Mouse (Mus musculus) liver, embryonic 16.5 days (tissue): ENCODE measurements around the gene Tmem206. TPM values are rescaled to one million over a fixed set of nuclear protein-coding genes. Genes with fewer than 3 reads are reported as not detected.

Source experiments
- ATAC-seq: fragments of 200-750 bp; cut with Nextera tagmentation; 2 replicates; pipeline ENCODE4 v1.8.0; 2017; ENCODE audit warnings: low read depth, mild to moderate bottlenecking, moderate number of reproducible peaks, moderate library complexity
- H3K27ac ChIP-seq: fragments of 300-500 bp; sonication (generic); 2 replicates; pipeline ENCODE4 v1.5.1; 2014; ENCODE audit warnings: mild to moderate bottlenecking, low read length
- H3K27me3 ChIP-seq: fragments of 300-500 bp; sonication (generic); 2 replicates; pipeline ENCODE4 v1.6.1; 2014; ENCODE audit warnings: low read depth, low read length, mixed read lengths; ENCODE audit not compliant: control insufficient read depth, insufficient read depth
- H3K36me3 ChIP-seq: fragments of 300-500 bp; sonication (generic); 2 replicates; pipeline ENCODE4 v1.6.1; 2014; ENCODE audit warnings: mild to moderate bottlenecking; ENCODE audit not compliant: control insufficient read depth, insufficient read depth
- H3K4me1 ChIP-seq: fragments of 300-500 bp; sonication (generic); 2 replicates; pipeline ENCODE4 v1.6.1; 2014; ENCODE audit warnings: low read depth, low read length, mixed read lengths; ENCODE audit not compliant: control insufficient read depth
- H3K4me2 ChIP-seq: fragments of 300-500 bp; sonication (generic); 2 replicates; pipeline ENCODE4 v1.6.1; 2014; ENCODE audit warnings: low read depth, low read length, mixed read lengths
- H3K4me3 ChIP-seq: fragments of 300-500 bp; sonication (generic); 2 replicates; pipeline ENCODE4 v1.5.1; 2014; ENCODE audit warnings: low read depth, mild to moderate bottlenecking, low read length
- H3K9ac ChIP-seq: fragments of 300-500 bp; sonication (generic); 2 replicates; pipeline ENCODE4 v1.6.1; 2014; ENCODE audit warnings: low read depth, low read length
- H3K9me3 ChIP-seq: fragments of 300-500 bp; sonication (generic); replicated peaks from 2 replicates; pipeline ENCODE4 v1.6.1; 2016; ENCODE audit warnings: low read length; ENCODE audit not compliant: control insufficient read depth
- WGBS: fragments of 180-500 bp; shearing (Covaris S2); extraction: QIAGEN DNeasy Blood & Tissue Kit; methylation state at CpG from one replicate; pipeline ENCODE4 v1.1.7; 2014; ENCODE audit not compliant: insufficient replicate concordance; 5-methylcytosine and 5-hydroxymethylcytosine counted together
- polyA plus RNA-seq: library from polyadenylated mRNA; unstranded; fragments of >200 nt; fragmentation: Nextera tagmentation; extraction: Ambion mirVana; gene quantifications from 2 replicates; pipeline ENCODE4 v1.2.1, GENCODE M21; 2015

Tmem206 gene
- polyA plus RNA-seq, 1 experiment from 2014 or later: 6.1 TPM

DNA sequence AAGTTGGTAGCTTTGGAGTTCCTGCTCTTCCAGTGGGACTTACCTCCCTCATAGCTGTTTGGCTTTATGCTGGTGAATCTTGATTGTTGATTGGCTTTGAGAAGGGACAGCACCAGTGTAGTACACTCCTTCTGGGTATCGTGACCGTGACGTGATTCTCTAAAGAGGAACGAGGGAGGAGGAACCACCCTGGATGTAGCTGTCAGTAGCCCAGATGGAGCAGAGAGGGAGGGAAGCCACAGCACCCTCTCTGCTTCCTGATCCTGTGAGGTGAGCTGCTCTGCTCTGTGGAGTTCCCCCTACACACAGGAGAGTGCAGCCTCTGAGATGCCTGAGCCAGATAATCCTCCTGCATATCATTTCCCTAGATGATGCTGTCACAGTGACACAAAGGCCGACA, 8.8 kb downstream of the Tmem206 start:
- H3K27ac ChIP-seq: no peak overlapping the region
- 47% methylated on average over 5 of the region's 5 CpGs for WGBS
- H3K9me3 ChIP-seq: no peaks in the 10 kb centered on the region
- H3K4me1 ChIP-seq: no peaks in the 10 kb centered on the region
- H3K27me3 ChIP-seq: no peaks in the 10 kb centered on the region
- H3K36me3 ChIP-seq: peaks cover 5% of the 10 kb centered on the region
- no peak overlapping the region for H3K4me3 ChIP-seq
- ATAC-seq: no peak
- no peak overlapping the region for H3K9ac ChIP-seq
- H3K4me2 ChIP-seq: no peak overlapping the region

DNA sequence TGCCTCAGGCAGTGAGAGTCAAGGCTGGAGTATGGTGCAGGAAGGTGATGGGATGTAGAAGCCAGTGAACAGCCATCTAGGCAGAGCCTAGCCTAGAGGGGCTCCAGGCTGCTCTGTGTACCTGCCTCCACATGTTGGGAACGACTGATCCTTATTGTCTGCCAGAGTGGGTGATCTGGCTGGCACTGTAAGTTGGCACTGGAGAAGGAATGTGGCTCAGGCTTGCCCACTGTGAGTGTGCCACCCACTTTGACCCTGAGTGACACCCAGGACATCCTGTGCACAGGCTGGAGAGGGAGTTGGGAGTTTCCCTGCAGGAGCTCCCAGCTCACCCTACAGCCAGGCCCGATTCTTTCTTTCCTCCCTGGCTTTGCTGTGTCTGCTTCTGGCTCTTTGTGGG, 14.2 kb downstream of the Tmem206 start:
- no peak for ATAC-seq
- Histone ChIP-seq H3K4me2 (no peak overlapping the region), H3K9me3 (no peaks in the 10 kb centered on the region), H3K9ac (no peak overlapping the region), H3K27me3 (no peaks in the 10 kb centered on the region), H3K4me1 (no peaks in the 10 kb centered on the region), H3K4me3 (no peak overlapping the region), H3K36me3 (peaks cover 11% of the 10 kb centered on the region), H3K27ac (no peak overlapping the region)
- WGBS: 74% methylated on average over 2 of the region's 2 CpGs

DNA sequence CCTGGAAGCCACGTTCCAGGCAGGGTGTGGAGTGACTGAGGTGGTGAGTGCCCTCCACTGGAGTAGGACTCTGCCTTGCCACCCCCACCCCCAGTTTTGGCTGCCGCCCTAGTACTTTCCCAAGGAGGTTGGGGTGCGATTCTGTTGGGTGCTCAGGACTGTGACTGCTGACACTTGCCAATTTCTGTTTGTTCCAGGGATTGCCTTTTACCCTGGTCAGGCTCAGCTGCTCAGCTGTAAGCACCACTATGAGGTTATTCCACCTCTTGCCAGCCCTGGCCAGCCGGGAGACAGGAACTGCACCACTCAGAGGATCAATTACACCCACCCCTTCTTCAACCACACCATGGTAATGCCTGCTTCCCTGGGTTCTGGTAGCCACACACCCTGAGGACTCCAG, 14.8 kb downstream of the Tmem206 start:
- WGBS: 71% methylated on average over 4 of the region's 4 CpGs
- Histone ChIP-seq H3K27me3 (no peaks in the 10 kb centered on the region), H3K4me1 (no peaks in the 10 kb centered on the region), H3K4me2 (no peak overlapping the region), H3K9ac (no peak overlapping the region), H3K27ac (no peak overlapping the region), H3K9me3 (no peaks in the 10 kb centered on the region), H3K4me3 (no peak overlapping the region), H3K36me3 (peaks cover 11% of the 10 kb centered on the region)
- ATAC-seq: no peak

DNA sequence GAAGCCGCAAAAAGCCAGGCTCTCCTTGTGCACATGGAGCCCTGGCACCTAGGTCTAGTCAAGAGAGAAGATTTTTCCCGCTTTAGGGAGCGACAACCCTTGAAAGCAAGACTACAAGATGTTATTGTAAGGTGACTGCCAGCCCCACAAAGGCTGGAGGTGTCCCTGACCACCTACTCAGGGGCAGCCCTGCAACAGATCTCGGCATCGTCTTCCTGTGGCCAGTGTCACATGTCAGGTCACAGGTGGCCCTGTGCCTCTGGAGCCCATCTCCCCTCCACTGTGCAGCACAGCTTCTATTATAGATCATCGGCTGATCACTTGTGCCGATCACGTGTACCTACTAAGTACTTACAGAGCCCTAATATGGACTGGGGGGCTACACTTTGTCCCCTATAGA, 21.9 kb downstream of the Tmem206 start:
- no peaks in the 10 kb centered on the region for H3K9me3 ChIP-seq
- H3K4me2 ChIP-seq: no peak overlapping the region
- 82% methylated on average over 8 of the region's 8 CpGs for WGBS
- no peaks in the 10 kb centered on the region for H3K27me3 ChIP-seq
- ATAC-seq: no peak
- H3K4me1 ChIP-seq: no peaks in the 10 kb centered on the region; the same call in 1 of the 2 replicates
- H3K36me3 ChIP-seq: peaks cover 7% of the 10 kb centered on the region
- no peak overlapping the region for H3K9ac ChIP-seq
- H3K4me3 ChIP-seq: no peak overlapping the region
- H3K27ac ChIP-seq: no peak overlapping the region

DNA sequence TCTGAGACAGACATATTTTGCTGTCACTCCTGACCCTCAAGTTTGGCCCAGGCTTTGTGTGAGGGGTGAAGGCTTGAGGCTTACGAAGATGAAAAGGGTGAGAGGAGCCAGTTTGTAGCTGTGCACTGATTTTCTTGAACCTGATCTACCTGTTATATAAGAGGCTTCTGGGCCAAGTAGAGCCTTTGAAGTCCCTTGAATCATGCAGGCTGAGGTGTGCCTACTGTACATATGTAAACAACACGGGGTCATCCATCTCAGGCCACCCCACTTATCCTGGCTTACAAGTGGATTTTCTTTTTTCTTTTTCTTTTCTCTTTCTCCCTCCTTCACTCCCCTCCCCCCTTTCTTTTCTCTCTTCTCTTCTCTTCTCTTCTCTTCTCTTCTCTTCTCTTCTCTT, 22.9 kb downstream of the Tmem206 start:
- no peaks in the 10 kb centered on the region; the same call in 1 of the 2 replicates for H3K4me1 ChIP-seq
- no peaks in the 10 kb centered on the region for H3K9me3 ChIP-seq
- no peak for ATAC-seq
- H3K9ac ChIP-seq: no peak overlapping the region
- peaks cover 15% of the 10 kb centered on the region for H3K36me3 ChIP-seq
- 81% methylated on average over 2 of the region's 2 CpGs for WGBS
- no peak overlapping the region for H3K4me3 ChIP-seq
- H3K27ac ChIP-seq: no peak overlapping the region
- no peak overlapping the region for H3K4me2 ChIP-seq
- no peaks in the 10 kb centered on the region for H3K27me3 ChIP-seq

DNA sequence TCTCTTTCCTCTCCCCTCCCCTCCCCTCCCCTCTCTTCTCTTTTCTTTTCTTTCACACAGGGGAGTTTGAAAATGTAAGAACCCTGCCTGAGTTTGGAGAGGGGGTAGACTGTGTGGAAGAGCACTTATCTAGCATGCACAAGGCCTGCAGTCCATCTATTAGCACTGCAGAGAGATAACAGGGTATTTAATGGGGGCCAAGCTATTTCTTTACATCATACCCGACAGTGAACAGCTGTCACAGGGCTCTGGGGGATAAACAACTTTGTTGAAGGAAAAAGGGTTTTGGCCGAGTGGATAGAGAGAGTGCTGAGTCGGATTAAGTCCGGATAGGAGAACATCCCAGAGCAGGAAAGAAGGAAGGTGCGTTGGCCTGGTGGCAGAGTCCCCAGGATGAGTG, 23.3 kb downstream of the Tmem206 start:
- 52% methylated on average over 5 of the region's 5 CpGs for WGBS
- Histone ChIP-seq H3K4me3 (no peak overlapping the region), H3K9me3 (no peaks in the 10 kb centered on the region), H3K27ac (0 out of 2 replicates have a peak overlapping the region, but pooled peaks have one; percentile 3), H3K9ac (no peak overlapping the region), H3K36me3 (peaks cover 19% of the 10 kb centered on the region), H3K4me2 (no peak overlapping the region), H3K4me1 (no peaks in the 10 kb centered on the region; the same call in 1 of the 2 replicates), H3K27me3 (no peaks in the 10 kb centered on the region)
- ATAC-seq: 0 out of 2 replicates have a peak, but pooled peaks have one; percentile 20

DNA sequence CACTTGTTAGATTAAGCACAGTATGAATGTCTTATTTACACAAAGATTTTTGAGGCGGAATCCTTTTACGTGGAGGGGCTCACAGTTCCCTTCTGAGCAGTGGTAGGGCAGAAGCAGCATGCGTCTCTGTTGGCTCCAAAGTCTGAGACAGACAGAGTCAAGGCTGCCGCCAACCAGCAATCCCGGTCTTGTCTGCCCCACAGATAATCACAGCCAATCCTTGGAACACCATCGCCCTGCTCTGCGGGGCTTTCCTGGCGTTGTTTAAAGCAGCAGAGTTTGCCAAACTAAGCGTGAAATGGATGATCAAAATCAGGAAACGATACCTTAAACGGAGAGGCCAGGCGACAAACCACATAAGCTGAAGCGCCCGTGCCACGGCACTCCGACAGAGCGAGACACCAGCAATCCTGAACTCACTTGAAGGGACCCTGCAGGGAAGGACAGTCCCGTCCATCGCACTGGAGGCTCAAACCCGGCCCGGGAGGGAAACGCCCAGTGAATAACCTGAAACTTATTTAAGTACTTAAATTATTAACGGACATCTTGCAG, 23.9 kb downstream of the Tmem206 start:
- Histone ChIP-seq H3K4me2 (no peak overlapping the region), H3K4me1 (no peaks in the 10 kb centered on the region; the same call in 1 of the 2 replicates), H3K27ac (0 out of 2 replicates have a peak overlapping the region, but pooled peaks have one; percentile 3), H3K36me3 (peaks cover 22% of the 10 kb centered on the region), H3K4me3 (no peak overlapping the region), H3K9ac (no peak overlapping the region), H3K27me3 (no peaks in the 10 kb centered on the region), H3K9me3 (no peaks in the 10 kb centered on the region)
- no peak for ATAC-seq
- 86% methylated on average over 23 of the region's 23 CpGs for WGBS

DNA sequence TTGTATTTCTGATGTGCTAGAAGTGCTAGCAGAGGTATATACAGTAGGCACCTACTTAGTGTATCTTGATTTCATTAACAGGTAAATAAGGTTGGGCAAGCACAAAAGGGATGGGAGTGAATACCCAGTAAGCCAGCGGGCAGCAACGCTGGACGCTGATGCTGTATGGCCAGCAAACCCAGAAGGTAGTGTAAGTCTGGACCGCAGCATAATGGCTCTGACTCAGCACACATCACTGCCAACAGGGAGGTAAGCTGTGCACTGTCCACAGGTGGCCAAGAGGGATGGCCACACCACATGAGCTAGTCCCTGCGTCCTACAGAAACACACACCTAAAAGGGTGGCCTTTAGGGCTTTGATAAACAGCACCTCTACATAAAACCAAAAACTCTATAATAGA, 24.6 kb downstream of the Tmem206 start:
- no peaks in the 10 kb centered on the region for H3K27me3 ChIP-seq
- no peak overlapping the region for H3K4me3 ChIP-seq
- ATAC-seq: no peak
- no peaks in the 10 kb centered on the region; the same call in 1 of the 2 replicates for H3K4me1 ChIP-seq
- H3K9me3 ChIP-seq: no peaks in the 10 kb centered on the region
- no peak overlapping the region for H3K27ac ChIP-seq
- WGBS: 95% methylated on average over 5 of the region's 5 CpGs
- H3K4me2 ChIP-seq: no peak overlapping the region
- peaks cover 28% of the 10 kb centered on the region for H3K36me3 ChIP-seq
- H3K9ac ChIP-seq: no peak overlapping the region

DNA sequence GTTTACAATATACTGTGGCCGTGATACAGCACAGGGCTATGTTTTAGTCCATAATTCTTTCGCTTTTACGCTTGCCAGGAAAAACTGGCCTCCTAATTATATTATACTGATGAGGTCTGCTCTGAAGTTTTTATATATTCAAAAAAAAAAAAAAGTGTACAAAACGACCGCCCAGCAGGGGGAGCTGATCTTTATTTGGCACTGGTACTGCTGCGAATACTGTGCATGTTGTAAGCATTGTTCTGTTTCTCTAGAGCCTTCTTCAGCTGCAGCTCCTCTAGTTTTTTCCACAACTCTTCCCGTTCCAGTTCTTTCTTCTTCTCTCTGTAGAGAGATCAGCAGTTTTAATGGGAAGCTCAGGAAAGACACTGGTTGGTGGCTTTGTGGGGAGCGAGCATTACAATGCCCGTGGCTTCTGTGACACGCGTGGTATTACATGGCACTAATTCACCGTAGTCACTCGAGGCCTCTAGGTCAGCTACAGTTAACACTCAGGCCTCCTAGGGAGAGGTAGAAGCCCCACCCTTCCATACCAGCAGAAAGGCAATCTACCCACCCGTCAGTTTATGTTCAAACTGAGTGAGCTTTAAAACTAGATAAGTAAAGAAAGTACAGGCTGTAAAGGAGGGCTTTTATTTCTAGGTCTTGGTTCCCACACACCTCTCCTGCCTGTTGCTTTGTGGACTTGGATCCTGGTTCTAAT, 27.2 kb downstream of the Tmem206 start:
- H3K36me3 ChIP-seq: peaks cover 47% of the 10 kb centered on the region
- no peak overlapping the region for H3K4me3 ChIP-seq
- WGBS: 61% methylated on average over 14 of the region's 14 CpGs
- H3K9me3 ChIP-seq: no peaks in the 10 kb centered on the region
- no peak overlapping the region for H3K27ac ChIP-seq
- H3K4me2 ChIP-seq: no peak overlapping the region
- ATAC-seq: no peak
- no peaks in the 10 kb centered on the region; the same call in 1 of the 2 replicates for H3K4me1 ChIP-seq
- H3K27me3 ChIP-seq: no peaks in the 10 kb centered on the region
- H3K9ac ChIP-seq: no peak overlapping the region
